Mouse (Mus musculus): ENCODE data around the gene Cd81.

Gene Cd81

DNA sequence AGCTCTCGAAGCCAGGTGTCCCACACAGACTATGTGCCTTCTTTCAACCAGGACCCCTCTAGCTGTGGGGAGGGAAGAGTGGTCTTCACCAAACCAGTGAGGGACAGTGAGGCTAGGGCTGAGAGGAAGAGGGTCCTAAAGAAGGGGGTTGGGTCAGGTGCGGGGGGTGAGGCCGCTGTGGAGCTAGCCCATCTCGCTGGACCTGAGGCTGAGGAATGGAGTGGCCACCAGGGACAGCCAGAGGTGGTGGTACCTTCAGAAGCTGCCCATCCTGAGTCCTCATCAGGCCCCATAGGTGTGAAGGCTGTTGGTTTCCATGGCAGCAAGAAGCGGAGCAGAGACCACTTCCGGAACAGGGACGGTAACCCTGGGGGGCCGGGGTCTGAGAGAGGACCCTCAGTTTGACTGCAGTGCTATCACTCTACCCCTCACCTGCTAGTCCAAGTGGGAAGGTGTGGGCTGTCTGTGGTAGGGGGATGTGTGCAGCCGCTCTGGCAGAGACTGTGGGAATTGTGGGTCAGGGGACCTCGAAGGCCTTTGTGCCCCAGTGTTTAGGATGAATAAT lies 18.0 kb downstream of the Cd81 start:
- no peak for DNase-seq (ENCODE audit: low spot score)

DNA sequence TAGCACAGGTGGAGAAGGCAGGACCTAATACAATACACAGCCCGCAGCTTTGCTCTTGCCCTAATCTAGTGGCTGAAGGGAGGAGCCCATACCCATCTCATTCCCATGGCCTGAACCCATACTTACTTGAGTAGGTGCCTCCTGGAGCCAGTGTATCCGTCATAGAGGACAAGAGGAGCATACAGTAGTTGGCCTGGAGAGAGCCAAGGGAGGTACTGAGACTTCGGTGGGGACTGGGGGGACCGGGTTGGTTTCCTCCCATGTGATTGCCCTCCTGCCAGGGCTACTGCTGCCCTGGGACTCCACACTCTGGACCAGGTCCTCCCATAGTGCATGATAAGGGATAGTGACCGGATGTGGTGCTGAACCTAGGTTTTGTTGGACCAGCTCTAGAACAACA lies 20.1 kb downstream of the Cd81 start:
- DNase-seq (ENCODE audit: low spot score) = no peak

GRCm38 (mm10) chr7:143073086-143073485 lies 20.5 kb downstream of the Cd81 start:
- DNase-seq (ENCODE audit: low spot score) = peak; percentile 36

GRCm38 (mm10) chr7:143075394-143075793 lies 22.9 kb downstream of the Cd81 start:
- DNase-seq (ENCODE audit: low spot score) = no peak

DNA sequence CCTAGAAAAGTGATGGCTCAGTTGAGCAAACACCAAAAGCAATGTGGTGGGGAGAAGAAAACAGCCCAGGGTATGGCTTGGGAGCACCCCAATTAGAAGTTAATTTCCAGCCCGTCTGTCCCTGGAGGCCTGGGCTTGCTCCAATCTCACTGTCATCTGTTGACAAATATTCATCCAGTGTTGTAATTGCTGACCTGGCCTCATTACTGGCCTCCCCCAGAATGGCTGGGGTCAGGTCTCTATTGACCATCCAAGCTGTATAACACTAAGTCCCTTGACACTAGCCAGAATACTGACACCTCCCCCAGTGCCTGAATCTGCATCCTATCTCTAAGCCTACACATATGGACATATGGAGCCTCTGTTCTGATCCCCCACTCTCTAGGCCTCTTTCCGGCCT lies 24.8 kb downstream of the Cd81 start:
- no peak for DNase-seq (ENCODE audit: low spot score)

GRCm38 (mm10) chr7:143082024-143082423 lies 29.5 kb downstream of the Cd81 start:
- no peak for DNase-seq (ENCODE audit: low spot score)

DNA sequence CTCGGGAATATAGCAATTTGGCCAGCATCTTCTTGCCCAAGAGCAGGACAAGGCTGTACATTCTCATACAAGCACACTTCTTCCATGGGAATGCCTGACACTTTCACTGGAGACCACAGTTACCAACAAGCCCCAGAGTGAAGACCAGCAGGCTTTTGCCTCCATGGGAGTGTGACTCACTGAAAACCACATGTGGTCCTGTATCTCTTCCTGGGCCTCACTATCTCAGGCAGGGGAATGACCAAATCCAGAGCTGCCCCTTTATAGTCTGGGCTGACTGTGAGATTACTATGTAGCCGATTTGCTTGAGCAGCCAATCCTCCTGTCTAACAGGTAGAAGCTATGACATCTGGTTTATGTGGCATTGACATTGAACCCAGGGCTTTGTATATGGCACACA lies 31.2 kb downstream of the Cd81 start:
- no peak for DNase-seq (ENCODE audit: low spot score)

DNA sequence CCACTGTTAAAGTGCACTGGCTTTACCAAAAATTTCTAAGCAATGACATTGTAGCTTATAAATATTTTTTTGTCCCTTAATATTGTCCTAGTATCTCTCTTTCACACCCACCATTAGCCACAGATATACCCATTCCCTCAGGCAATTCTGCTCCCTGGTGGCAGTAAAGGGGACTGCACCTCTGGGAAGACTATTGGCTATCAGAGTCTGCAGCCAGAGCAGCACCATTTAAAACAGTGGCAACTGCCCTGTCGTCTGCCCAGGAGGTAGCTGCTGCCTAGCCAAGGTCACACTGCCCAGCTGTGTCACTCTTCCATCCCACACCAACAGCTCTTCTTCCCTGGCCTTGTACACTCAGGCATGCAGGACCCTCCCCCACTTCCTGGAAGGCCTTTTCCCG lies 33.8 kb downstream of the Cd81 start:
- peak; percentile 65 for DNase-seq (ENCODE audit: low spot score)

- peak; percentile 27 for DNase-seq (ENCODE audit: low spot score)
These were observed 34.6 kb downstream of the Cd81 start for GRCm38 (mm10) chr7:143087070-143087579.

DNA sequence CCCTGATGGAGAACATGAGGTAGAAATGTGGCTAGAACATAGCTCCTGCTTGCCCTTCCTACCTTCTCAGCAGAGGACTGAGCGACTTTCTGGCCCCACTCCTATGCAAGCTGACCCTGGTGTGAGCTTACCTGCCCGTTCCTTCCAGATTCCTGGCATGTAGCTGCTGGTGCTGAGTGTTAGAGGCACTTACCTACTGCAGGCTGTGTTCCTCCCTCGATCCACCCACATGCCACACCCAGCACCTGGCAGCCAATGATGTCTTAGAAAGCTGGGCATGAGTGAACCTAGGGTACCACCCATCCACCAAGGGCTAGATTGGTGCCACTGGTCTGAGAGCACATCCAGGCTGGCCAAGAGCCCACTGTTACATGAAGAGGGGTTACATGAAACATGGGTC lies 41.3 kb downstream of the Cd81 start:
- no peak for DNase-seq (ENCODE audit: low spot score)

DNA sequence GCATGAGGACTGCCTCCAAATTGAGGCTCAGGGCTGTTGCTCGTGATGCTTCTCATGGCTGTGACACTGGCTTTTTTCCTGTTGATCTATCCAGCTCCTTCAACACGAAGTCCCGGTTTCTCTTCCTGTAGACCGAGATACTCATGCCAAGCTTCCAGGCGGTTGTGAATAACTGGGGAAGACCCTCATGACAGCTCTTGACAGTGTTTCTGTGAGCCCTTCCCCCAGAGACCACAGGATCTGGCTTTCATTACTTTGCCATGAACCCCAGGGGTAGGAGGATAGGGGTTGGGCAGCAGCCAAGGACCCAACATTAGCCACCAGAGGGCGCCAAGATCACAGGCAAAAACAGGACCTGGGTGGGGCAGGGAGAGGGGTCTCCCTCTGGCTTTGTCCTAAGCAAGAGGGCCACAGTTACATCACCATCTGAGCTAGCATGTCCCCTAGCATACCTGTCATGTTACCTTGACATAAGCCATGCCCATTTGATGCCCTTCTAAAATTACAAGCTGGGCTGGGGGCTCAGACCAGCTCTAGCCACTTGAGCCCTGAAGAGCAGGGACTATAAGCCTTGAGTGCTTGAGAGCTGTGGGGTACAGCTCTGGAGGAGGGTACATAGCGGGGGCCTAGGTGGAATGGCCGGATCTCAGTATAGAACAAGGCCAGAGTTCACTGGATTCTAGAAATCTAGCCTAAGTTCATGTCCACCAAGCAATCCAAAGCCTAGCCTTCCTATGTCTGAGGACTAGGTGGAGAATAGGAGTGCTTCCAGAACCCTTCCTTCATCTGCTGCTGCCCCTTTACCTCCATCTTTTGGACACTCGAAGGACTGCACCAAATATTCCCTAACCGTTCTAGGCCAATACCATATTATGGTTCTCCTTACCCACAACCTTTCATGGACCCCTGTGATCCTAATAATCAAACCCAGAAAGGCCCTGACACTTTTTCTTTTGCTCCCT lies 42.3 kb downstream of the Cd81 start, which contains the start of gene Trpm5:
TSS of gene Trpm5 (minus strand) at position 51 of the 962 bp plus-strand sequence.
- DNase-seq (ENCODE audit: low spot score) = peak; percentile 35

DNA sequence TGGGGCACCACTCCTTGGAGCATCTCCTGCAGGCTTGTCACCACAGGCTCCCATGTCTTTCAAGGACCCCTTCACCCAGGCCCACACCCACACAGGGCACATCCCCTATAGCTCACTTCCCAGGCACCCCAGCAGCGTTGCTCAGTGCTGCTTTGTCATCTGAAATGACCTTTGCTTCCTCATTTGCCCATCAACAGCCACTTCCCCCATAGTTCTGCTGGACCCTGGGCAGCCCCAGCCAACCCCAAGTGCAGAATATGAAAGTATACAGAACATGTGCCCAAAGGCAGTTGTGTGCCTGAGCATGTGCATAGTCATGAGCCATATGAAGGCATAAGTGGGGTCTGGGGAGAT lies 43.0 kb downstream of the Cd81 start:
- no peak for DNase-seq (ENCODE audit: low spot score)

DNA sequence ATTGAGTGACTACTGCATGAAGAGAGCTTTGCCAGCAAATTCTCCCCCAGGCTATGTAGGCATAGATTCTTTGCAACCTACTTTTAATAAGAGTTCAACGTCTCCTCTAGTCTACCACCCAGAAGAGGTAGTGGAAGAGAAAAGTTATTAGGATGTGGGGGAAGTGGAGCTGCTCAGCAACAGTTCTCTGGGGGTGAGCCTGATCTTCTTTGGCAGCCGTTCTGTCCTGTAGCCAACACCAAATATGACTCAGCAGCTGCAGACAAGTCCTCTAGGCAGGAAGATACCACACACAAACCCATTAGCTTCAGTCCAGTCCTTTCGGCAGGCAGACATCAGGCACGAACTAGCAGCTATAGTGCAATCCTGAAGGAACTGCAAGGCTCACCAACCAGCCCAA lies 48.2 kb downstream of the Cd81 start:
- DNase-seq (ENCODE audit: low spot score) = peak; percentile 6

DNA sequence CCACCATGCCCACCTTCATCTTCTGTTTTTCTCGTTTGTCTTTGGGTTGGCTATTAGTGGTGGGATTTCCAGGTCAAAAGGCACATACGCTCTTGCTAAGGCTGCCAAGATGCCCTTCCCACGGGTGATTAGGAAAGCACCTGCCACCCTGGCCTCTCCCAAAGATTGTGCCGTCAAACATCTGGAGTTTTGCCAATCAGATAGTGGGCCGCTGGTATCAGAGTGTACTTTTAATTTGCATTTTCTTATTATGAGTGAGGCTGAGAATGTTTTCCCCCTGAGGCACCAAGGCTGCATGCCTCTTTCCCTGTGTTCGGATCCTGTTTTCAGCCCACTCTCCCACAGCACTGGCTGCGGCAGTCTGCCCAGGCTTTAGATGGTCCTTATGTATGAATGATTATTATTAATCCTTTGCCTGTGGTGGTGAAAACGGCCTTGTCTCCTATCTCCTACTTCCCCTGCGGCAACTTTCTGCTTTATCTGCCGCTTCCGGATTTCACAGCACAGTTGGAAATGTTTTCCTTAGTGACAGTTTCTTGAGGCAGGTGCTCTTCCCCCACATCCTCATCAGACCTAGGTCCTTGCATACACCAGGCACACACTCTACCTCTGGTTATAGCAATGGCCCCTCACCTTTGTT lies 52.8 kb downstream of the Cd81 start:
- DNase-seq (ENCODE audit: low spot score) = no peak

- DNase-seq (ENCODE audit: low spot score) = no peak
These were observed 53.5 kb downstream of the Cd81 start, which contains the start of gene Kcnq1 for GRCm38 (mm10) chr7:143106062-143106461. Gene Kcnq1, plus strand, starts transcription at chr7:143106362.

DNA sequence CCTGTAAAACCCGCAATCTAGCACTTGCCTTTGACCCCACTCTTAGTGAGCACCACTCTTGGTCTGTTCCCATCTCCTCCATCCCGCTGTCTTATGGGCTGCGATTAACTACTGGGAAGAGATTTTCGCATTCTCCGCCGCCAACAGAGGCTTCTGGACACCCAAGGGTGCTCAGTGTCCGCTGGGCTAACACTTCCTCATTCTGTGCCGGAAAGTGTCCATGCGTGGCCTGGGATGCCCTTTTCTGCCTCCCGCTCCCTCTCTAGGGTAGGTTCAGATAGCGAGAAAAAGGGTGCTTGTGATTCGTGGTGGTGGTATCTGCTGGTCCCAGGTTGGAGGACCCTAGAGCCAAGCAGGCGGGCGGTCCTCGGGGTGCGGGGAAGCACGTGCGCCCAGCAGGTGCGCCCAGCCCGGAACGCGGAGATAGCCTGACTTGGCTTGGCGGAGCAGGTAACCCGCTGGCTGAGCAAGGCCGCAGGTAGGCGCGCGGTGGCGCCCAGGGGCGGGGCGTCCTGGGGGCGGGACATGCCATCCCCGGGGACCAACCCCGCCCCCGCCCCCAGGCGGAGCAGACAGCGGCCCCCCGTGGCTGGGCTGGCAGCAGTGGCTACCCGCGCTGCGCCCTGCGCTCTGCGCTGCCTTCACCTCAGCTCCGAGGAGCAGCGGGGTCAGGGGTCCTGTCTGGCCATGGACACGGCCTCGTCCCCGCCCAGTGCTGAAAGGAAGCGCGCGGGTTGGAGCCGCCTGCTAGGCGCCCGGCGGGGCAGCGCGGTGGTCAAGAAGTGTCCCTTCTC lies 54.3 kb downstream of the Cd81 start:
- no peak for DNase-seq (ENCODE audit: low spot score)

- no peak for DNase-seq (ENCODE audit: low spot score)
These were observed 55.7 kb downstream of the Cd81 start for GRCm38 (mm10) chr7:143108200-143108599.

GRCm38 (mm10) chr7:143108996-143109660 lies 56.6 kb downstream of the Cd81 start:
- no peak for DNase-seq (ENCODE audit: low spot score)

DNA sequence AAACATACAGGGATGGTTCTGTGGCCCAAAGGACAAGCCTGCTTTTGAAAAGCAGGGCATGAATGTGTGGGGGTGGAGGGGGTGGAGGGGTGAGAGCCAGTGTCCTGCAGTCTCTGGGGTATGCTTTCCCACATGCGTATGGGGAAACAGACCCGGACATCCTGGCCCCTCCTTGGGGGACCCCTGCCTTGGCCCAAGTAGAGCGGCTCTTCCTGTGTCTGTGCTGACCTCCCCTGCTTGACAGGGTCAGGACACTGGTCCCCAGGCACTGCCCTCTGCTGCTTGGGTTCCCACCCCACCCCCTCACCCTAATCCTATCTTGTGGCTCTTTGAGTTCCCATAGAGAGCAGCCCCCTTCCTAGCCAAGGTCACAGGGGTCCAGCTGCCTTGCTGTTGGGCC lies 57.2 kb downstream of the Cd81 start:
- DNase-seq (ENCODE audit: low spot score) = no peak

DNA sequence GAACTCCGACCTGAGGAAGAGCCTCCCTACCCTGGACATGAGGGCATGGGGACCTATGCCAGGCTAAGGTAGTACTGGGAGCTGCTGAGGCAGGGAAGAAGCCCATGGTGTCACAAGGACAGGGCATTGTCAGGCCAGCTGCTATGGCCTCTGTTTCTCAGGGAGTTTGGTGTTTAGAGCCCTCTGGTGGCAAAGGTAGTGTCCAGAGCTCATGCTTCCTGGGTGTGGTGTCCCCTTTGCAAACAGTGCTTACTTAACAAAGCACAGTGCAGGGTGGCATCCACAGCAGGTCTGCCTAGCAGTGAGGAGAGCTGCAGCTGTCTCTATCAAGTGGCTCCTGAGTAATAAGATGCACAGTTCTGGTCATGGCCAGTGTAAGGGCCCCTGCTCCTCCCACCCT lies 58.3 kb downstream of the Cd81 start:
- no peak for DNase-seq (ENCODE audit: low spot score)

- no peak for DNase-seq (ENCODE audit: low spot score)
These were observed 59.2 kb downstream of the Cd81 start for GRCm38 (mm10) chr7:143111719-143112118.
